Mouse (Mus musculus): Measurements from ENCODE around the gene Timmdc1. TPM values are rescaled to one million over a fixed set of nuclear protein-coding genes. Genes with fewer than 3 reads are reported as not detected.
A peak's percentile ranks its signal among the peaks of the same experiment; 100 is the strongest.

Timmdc1 gene
- 18.1 and 18.9 TPM in 2 replicates for polyA plus RNA-seq (2015; fragmentation: Nextera tagmentation; extraction: Ambion mirVana)

- Histone ChIP-seq H3K9ac (peak within 1 kb of the TSS; percentile 93), H3K27me3 (no peaks in the 10 kb centered on the region), H3K36me3 (peaks cover 29% of the 10 kb centered on the region), H3K27ac (peak within 1 kb of the TSS; percentile 96), H3K4me1 (replicated peaks) (peaks cover 24% of the 10 kb centered on the region), H3K9me3 (replicated peaks) (no peaks in the 10 kb centered on the region), H3K4me2 (peak within 1 kb of the TSS; percentile 88), H3K4me3 (replicated peaks) (peak within 1 kb of the TSS; percentile 89)
- WGBS (ENCODE audit: insufficient replicate concordance), result under 1% methylated on average over 73 of the region's 73 CpGs
- ATAC-seq (ENCODE audit: low read depth) (peak; percentile 98), DNase-seq (peak; percentile 78)
These were observed at the start of gene Timmdc1 for GRCm38 (mm10) chr16:38522129-38523084. Timmdc1 (minus strand) TSS chr16:38522663.

- Histone ChIP-seq H3K27ac (no peak overlapping the region), H3K27me3 (no peaks in the 10 kb centered on the region), H3K36me3 (peaks cover 72% of the 10 kb centered on the region), H3K4me3 (replicated peaks) (no peak overlapping the region), H3K9ac (no peak overlapping the region), H3K9me3 (replicated peaks) (no peaks in the 10 kb centered on the region), H3K4me1 (replicated peaks) (no peaks in the 10 kb centered on the region), H3K4me2 (no peak overlapping the region)
- ATAC-seq (ENCODE audit: low read depth) (no peak), DNase-seq (no peak)
- 84% methylated on average over 3 of the region's 3 CpGs for WGBS (ENCODE audit: insufficient replicate concordance)
These were observed 49.0 kb upstream of the Timmdc1 start for GRCm38 (mm10) chr16:38571481-38571880.

GRCm38 (mm10) chr16:38568192-38568591 lies 45.7 kb upstream of the Timmdc1 start:
- H3K27me3 ChIP-seq, result no peaks in the 10 kb centered on the region
- H3K4me3 ChIP-seq (replicated peaks), result no peak overlapping the region
- H3K9me3 ChIP-seq (replicated peaks), result no peaks in the 10 kb centered on the region
- peaks cover 11% of the 10 kb centered on the region for H3K4me1 ChIP-seq (replicated peaks)
- no peak overlapping the region for H3K9ac ChIP-seq
- DNase-seq (no peak), ATAC-seq (ENCODE audit: low read depth) (no peak)
- peaks cover 75% of the 10 kb centered on the region for H3K36me3 ChIP-seq
- no peak overlapping the region for H3K27ac ChIP-seq
- no peak overlapping the region for H3K4me2 ChIP-seq
- 86% methylated on average over 5 of the region's 5 CpGs for WGBS (ENCODE audit: insufficient replicate concordance)

GRCm38 (mm10) chr16:38563516-38563915 lies 41.1 kb upstream of the Timmdc1 start:
- H3K4me2 ChIP-seq, result peak overlapping the region; percentile 74
- H3K4me3 ChIP-seq (replicated peaks), result peak overlapping the region; percentile 74
- 23% methylated on average over 10 of the region's 10 CpGs for WGBS (ENCODE audit: insufficient replicate concordance)
- ATAC-seq (ENCODE audit: low read depth) (no peak), DNase-seq (no peak)
- H3K27me3 ChIP-seq, result peaks cover 13% of the 10 kb centered on the region
- peaks cover 20% of the 10 kb centered on the region for H3K4me1 ChIP-seq (replicated peaks)
- H3K9me3 ChIP-seq (replicated peaks), result no peaks in the 10 kb centered on the region
- H3K27ac ChIP-seq, result peak overlapping the region; percentile 72; the same call in 1 of the 2 replicates
- H3K9ac ChIP-seq, result peak overlapping the region; percentile 81
- peaks cover 35% of the 10 kb centered on the region for H3K36me3 ChIP-seq

GRCm38 (mm10) chr16:38562968-38563327 lies 40.5 kb upstream of the Timmdc1 start:
- H3K4me1 ChIP-seq (replicated peaks), result peaks cover 20% of the 10 kb centered on the region
- H3K36me3 ChIP-seq, result peaks cover 30% of the 10 kb centered on the region
- peaks cover 13% of the 10 kb centered on the region for H3K27me3 ChIP-seq
- ATAC-seq (ENCODE audit: low read depth) (peak; percentile 69), DNase-seq (no peak)
- peak overlapping the region; percentile 72 for H3K27ac ChIP-seq
- no peaks in the 10 kb centered on the region for H3K9me3 ChIP-seq (replicated peaks)
- H3K4me3 ChIP-seq (replicated peaks), result peak overlapping the region; percentile 74
- peak overlapping the region; percentile 81 for H3K9ac ChIP-seq
- WGBS (ENCODE audit: insufficient replicate concordance), result under 1% methylated on average over 25 of the region's 25 CpGs
- H3K4me2 ChIP-seq, result peak overlapping the region; percentile 74

- DNase-seq, result peak; percentile 89
- H3K4me2 ChIP-seq, result peak overlapping the region; percentile 74
- 6% methylated on average over 37 of the region's 37 CpGs for WGBS (ENCODE audit: insufficient replicate concordance)
- peak overlapping the region; percentile 81 for H3K9ac ChIP-seq
- peaks cover 13% of the 10 kb centered on the region for H3K27me3 ChIP-seq
- peak overlapping the region; percentile 72 for H3K27ac ChIP-seq
- H3K4me1 ChIP-seq (replicated peaks), result peaks cover 20% of the 10 kb centered on the region
- H3K9me3 ChIP-seq (replicated peaks), result no peaks in the 10 kb centered on the region
- peak overlapping the region; percentile 74 for H3K4me3 ChIP-seq (replicated peaks)
- peak; percentile 97 for ATAC-seq (ENCODE audit: low read depth)
- peaks cover 25% of the 10 kb centered on the region for H3K36me3 ChIP-seq
These were observed 39.9 kb upstream of the Timmdc1 start for GRCm38 (mm10) chr16:38562131-38562967.

- Histone ChIP-seq H3K27me3 (peaks cover 39% of the 10 kb centered on the region), H3K9me3 (replicated peaks) (no peaks in the 10 kb centered on the region), H3K27ac (no peak within 1 kb of the TSS), H3K36me3 (no peaks in the 10 kb centered on the region), H3K9ac (no peak within 1 kb of the TSS), H3K4me3 (replicated peaks) (no peak within 1 kb of the TSS), H3K4me2 (no peak within 1 kb of the TSS), H3K4me1 (replicated peaks) (peaks cover 10% of the 10 kb centered on the region)
- DNase-seq (no peak), ATAC-seq (ENCODE audit: low read depth) (no peak)
- WGBS (ENCODE audit: insufficient replicate concordance), result 78% methylated on average over 3 of the region's 3 CpGs
These were observed 35.8 kb upstream of the Timmdc1 start, which contains the start of gene Tmem39a for GRCm38 (mm10) chr16:38558221-38558748. Tmem39a (plus strand) TSS chr16:38558698.

GRCm38 (mm10) chr16:38555988-38556387 lies 33.5 kb upstream of the Timmdc1 start:
- 67% methylated on average over 3 of the region's 3 CpGs for WGBS (ENCODE audit: insufficient replicate concordance)
- H3K4me1 ChIP-seq (replicated peaks), result no peaks in the 10 kb centered on the region

GRCm38 (mm10) chr16:38549479-38550396 lies 27.3 kb upstream of the Timmdc1 start, which contains the start of gene Poglut1:
Poglut1 (minus strand) TSS chr16:38550258.
- H3K36me3 ChIP-seq, result peaks cover 7% of the 10 kb centered on the region; the same call in 1 of the 2 replicates
- WGBS (ENCODE audit: insufficient replicate concordance), result 2% methylated on average over 54 of the region's 54 CpGs
- H3K9ac ChIP-seq, result peak within 1 kb of the TSS; percentile 79
- peaks cover 22% of the 10 kb centered on the region for H3K27me3 ChIP-seq
- H3K9me3 ChIP-seq (replicated peaks), result no peaks in the 10 kb centered on the region
- peak; percentile 52 for DNase-seq
- peak within 1 kb of the TSS; percentile 95 for H3K4me2 ChIP-seq
- peaks cover 23% of the 10 kb centered on the region for H3K4me1 ChIP-seq (replicated peaks)
- ATAC-seq (ENCODE audit: low read depth), result peak; percentile 81
- no peak within 1 kb of the TSS for H3K27ac ChIP-seq
- peak within 1 kb of the TSS; percentile 84 for H3K4me3 ChIP-seq (replicated peaks)

More at GRCm38 (mm10) chr16:38555988-38556387, 33.5 kb upstream of the Timmdc1 start:
- Histone ChIP-seq H3K36me3 (no peaks in the 10 kb centered on the region), H3K4me3 (replicated peaks) (no peak overlapping the region), H3K4me2 (no peak overlapping the region), H3K9ac (no peak overlapping the region), H3K27me3 (peaks cover 52% of the 10 kb centered on the region), H3K27ac (no peak overlapping the region), H3K9me3 (replicated peaks) (no peaks in the 10 kb centered on the region)
- no peak for DNase-seq
- no peak for ATAC-seq (ENCODE audit: low read depth)

- peaks cover 23% of the 10 kb centered on the region for H3K4me1 ChIP-seq (replicated peaks)
- no peak overlapping the region for H3K9ac ChIP-seq
- H3K27ac ChIP-seq, result no peak overlapping the region
- no peak for ATAC-seq (ENCODE audit: low read depth)
- H3K4me2 ChIP-seq, result no peak overlapping the region
- H3K27me3 ChIP-seq, result peaks cover 10% of the 10 kb centered on the region
- no peak overlapping the region for H3K4me3 ChIP-seq (replicated peaks)
- H3K36me3 ChIP-seq, result peaks cover 10% of the 10 kb centered on the region; the same call in 1 of the 2 replicates
- no peak for DNase-seq
- no peaks in the 10 kb centered on the region for H3K9me3 ChIP-seq (replicated peaks)
- 74% methylated on average over 1 of the region's 1 CpGs for WGBS (ENCODE audit: insufficient replicate concordance)
These were observed 25.5 kb upstream of the Timmdc1 start for GRCm38 (mm10) chr16:38548000-38548399.
